Mouse (Mus musculus) left cerebral cortex, postnatal 14 days (tissue): ENCODE results near the gene Iqgap3. TPM values are rescaled to one million over a fixed set of nuclear protein-coding genes. Genes with fewer than 3 reads are reported as not detected.

Experiments
- DNase-seq, 2 experiments: peaks; one replicate each; pipeline ENCODE4 v3.0.0; 2021 to 2022; ENCODE audit warnings: low spot score in 2 of 2, mixed read lengths in 1 of 2
- intact Hi-C: fragments of 180-260 bp; cut with DNase I; formaldehyde crosslinking; loops from one replicate; pipeline ENCODE4 v1.15.1; 2025
- total RNA-seq, 2 experiments: library from RNA; stranded (reverse); gene quantifications; 2 replicates each; pipeline ENCODE4 v1.2.3; 2021

Iqgap3 gene
- total RNA-seq, 2 experiments from 2014 or later: 0.66 to 1.2 TPM

DNA sequence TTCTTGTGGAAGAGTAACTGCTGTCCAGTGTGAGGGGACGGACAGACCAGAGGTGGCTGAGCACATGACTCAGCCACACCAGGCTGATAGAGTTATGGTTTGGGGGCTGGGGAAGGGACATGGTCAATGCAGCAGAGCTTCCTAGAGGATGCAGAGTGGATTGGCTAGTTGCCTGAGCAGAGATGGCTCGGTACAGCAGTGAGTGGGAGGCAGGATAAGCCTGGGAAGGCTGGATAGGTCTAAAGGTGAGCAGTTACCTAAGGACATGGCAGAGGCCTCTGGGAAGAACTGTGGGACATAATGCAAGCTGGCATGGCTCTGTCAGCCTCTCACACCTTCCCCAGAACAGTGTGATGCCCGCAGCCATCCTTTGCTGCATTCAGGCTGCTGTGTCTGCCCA lies 82.1 kb downstream of the Iqgap3 start:
- DNase-seq: no peak
- intact Hi-C loops: no loop called here

DNA sequence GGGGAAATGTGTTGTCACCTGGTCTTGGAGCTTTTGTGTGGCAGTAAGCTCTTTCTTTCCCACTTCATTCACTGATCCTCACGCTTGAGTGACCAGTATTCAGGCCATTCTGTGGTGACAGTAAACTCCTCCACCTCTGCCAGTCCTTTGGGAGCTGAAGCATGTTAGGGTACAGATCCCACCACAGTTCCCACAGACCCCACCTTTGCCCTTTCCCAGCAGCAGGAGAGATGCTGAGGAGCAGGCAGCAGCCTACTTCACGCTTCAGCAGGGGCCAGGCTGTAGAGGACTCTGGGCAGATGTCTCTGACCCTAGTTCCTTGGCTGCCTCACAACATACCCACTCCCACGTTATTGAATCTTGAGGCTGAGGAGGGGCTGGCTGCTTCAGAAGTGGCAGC lies 82.5 kb downstream of the Iqgap3 start:
- DNase-seq: no peak

DNA sequence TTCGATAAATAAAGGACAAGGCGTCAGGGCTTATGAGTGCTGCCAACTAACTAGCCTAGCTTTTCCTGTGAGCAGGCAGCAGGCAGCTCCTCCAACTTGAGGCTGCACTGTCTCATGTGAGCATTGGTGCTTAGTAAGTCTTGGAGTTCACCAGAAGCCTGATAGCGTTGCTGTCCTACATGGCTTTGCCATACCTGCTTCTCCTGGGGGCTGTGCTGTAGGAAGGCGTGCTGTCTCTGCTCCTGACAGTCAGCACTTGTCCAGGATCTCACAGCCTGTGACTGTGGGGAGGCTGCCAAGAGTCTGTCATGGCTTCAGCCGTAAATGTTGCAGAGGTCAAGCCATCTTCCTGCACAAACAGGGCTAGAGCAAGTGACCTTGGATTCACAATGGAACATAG lies 84.3 kb downstream of the Iqgap3 start:
- no peak for DNase-seq
- intact Hi-C loops: no loop called here

More for the DNA sequence above, 82.5 kb downstream of the Iqgap3 start:
- intact Hi-C loops: no loop called here

DNA sequence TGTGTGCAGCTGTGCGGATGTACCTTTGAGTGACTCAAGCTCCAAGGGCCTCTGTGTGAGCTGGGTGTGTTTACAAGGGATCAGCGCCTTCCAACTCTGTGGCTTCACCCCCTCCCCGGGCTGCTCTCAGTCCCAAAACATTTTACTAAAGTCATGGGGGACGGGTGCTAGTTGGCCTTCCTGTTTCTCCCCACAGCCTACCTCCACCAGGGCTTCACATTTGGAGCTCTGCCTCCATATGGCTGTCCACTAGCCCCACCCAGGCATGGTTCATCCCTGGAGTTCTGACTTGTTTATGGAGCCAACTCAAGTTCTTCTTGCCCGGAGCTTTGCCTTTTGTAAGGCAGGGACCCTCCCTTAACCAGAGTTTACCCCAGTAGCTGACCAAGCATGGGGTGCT lies 88.6 kb downstream of the Iqgap3 start:
- intact Hi-C loops: loop anchor here (5.0 kb wide), 1 partner anchor 83 kb away; no protein-coding TSS in a partner anchor
- DNase-seq: no peak

Other genes starting within 250 kb of the Iqgap3 start
- gene Sh2d2a, start 235.2 kb upstream of the Iqgap3 start, total RNA-seq: not detected
- gene Prcc, start 196.4 kb upstream of the Iqgap3 start, total RNA-seq: 10 to 100 TPM; 64.4 to 65.9 TPM
- gene Hdgf, start 175.7 kb upstream of the Iqgap3 start, total RNA-seq: 100 to 1,000 TPM; 130 to 139 TPM
- gene Mrpl24, start 162.5 kb upstream of the Iqgap3 start, total RNA-seq: 10 to 100 TPM; 45.5 to 48.5 TPM
- 10 to 100 TPM; 14.3 to 15.2 TPM for gene Isg20l2, start 151.7 kb upstream of the Iqgap3 start, total RNA-seq
- 10 to 100 TPM; 17.7 to 19.0 TPM for gene Rrnad1, start 151.3 kb upstream of the Iqgap3 start, total RNA-seq
- 1 to 10 TPM; 5.4 to 5.9 TPM for gene Crabp2, start 133.3 kb upstream of the Iqgap3 start, total RNA-seq
- 10 to 100 TPM; 10.1 to 10.4 TPM for gene Nes, start 110.9 kb upstream of the Iqgap3 start, total RNA-seq
- gene Bcan, start 81.7 kb upstream of the Iqgap3 start, total RNA-seq: 100 to 1,000 TPM; 297 to 331 TPM
- 1 to 10 TPM; 1.3 TPM for gene Hapln2, start 54.4 kb upstream of the Iqgap3 start, total RNA-seq
- 10 to 100 TPM; 15.5 to 16.5 TPM for gene Gpatch4, start 38.9 kb upstream of the Iqgap3 start, total RNA-seq
- gene Naxe, start 23.5 kb upstream of the Iqgap3 start, total RNA-seq: 10 to 100 TPM; 60.8 to 64.2 TPM
- gene Ttc24, start 3.7 kb upstream of the Iqgap3 start, total RNA-seq: not detected
- 100 to 1,000 TPM; 196 to 201 TPM for gene Mef2d, start 60.4 kb downstream of the Iqgap3 start, total RNA-seq
- under 1 TPM in 1 of 2 experiments, not detected in 1; 0.18 TPM for gene Rhbg, start 172.7 kb downstream of the Iqgap3 start, total RNA-seq
- under 1 TPM in 1 of 2 experiments, not detected in 1; 0.49 TPM for gene Gm38392, start 205.2 kb downstream of the Iqgap3 start, total RNA-seq
- gene Tsacc, start 215.0 kb downstream of the Iqgap3 start, total RNA-seq: 1 to 10 TPM; 2.6 to 3.9 TPM
- gene Cct3, start 215.1 kb downstream of the Iqgap3 start, total RNA-seq: 100 to 1,000 TPM; 163 to 170 TPM
- gene Glmp, start 243.1 kb downstream of the Iqgap3 start, total RNA-seq: 10 to 100 TPM; 84.4 to 93.6 TPM